Mouse (Mus musculus): ENCODE data around the gene Ism1. TPM values are rescaled to one million over a fixed set of nuclear protein-coding genes. Genes with fewer than 3 reads are reported as not detected.

Ism1 gene
- polyA plus RNA-seq, 1 experiment from 2014 or later = 0.41 TPM

DNA sequence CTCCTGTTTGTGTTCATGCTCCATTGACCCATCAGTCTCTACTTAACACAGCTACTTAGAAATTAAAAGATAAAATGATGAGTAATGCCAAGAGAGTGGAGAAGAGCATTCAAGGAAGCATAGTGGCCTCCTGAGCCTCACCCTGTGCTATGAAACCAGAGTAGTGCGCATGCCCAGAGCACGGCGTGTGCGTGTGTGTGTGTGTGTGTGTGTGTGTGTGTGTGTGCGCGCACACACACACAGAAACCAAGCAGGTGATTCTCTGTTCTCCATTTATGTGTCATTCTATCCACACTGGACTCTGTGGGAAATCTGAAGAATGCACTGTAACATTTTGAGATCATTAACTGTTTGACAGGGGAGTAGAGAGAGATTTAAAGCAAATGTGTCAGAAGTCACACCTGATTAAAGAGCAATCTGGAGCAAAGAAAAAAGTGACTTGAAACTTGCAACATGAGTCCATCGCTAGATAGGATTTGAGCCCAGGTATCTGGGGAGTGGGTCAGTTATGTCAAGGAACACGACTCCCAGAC, 105.4 kb downstream of the Ism1 start:
- Histone ChIP-seq H3K4me3 (no peak overlapping the region), H3K4me2 (no peak overlapping the region), H3K27me3 (replicated peaks) (no peaks in the 10 kb centered on the region), H3K27ac (no peak overlapping the region), H3K4me1 (no peaks in the 10 kb centered on the region), H3K9ac (no peak overlapping the region), H3K36me3 (replicated peaks) (no peaks in the 10 kb centered on the region), H3K9me3 (no peaks in the 10 kb centered on the region)
- 94% methylated on average over 8 of the region's 8 CpGs for WGBS
- ATAC-seq (replicated peaks) = no peak

DNA sequence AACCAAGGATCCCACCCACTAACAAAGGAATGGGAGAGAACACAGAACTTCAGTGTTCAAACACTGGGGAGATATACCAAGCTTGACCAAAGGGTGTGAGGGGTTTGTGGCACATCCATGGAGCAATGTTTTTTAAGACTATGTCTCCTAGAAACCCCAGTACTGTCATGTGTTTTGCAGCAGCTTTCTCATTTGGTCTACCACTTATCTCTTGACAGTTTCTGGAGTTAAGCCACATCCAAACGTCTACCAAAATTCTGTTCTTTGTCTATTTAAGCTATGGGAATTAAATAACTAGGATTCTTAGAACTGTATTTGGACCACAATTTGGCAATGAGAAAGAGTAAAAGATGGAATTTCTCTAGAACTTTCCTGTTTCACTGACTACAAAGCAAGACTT, 106.5 kb downstream of the Ism1 start:
- Histone ChIP-seq H3K36me3 (replicated peaks) (no peaks in the 10 kb centered on the region), H3K9ac (no peak overlapping the region), H3K9me3 (no peaks in the 10 kb centered on the region), H3K4me1 (no peaks in the 10 kb centered on the region), H3K4me3 (no peak overlapping the region), H3K27ac (no peak overlapping the region), H3K27me3 (replicated peaks) (no peaks in the 10 kb centered on the region), H3K4me2 (no peak overlapping the region)
- ATAC-seq (replicated peaks) = no peak
- 74% methylated on average over 1 of the region's 1 CpGs for WGBS

DNA sequence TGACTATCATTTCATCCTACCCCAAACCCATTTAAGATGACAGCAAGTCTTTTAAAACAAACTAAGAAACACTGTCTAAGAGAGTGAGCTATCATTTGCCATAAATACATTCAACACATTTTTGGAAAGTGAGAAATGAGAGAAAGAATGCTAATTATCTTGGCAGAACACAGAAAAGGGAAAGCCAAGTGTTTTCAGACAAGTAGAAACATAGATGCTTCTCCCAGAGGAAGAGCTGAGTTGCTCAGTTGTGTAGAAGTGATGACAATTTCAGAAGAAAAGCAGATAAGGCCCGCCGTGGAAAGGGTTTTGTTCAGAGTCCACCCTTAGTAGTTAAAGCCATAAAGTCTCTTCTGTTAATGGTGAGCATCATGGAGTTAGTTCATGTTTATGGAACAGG, 107.0 kb downstream of the Ism1 start:
- no peak for ATAC-seq (replicated peaks)

DNA sequence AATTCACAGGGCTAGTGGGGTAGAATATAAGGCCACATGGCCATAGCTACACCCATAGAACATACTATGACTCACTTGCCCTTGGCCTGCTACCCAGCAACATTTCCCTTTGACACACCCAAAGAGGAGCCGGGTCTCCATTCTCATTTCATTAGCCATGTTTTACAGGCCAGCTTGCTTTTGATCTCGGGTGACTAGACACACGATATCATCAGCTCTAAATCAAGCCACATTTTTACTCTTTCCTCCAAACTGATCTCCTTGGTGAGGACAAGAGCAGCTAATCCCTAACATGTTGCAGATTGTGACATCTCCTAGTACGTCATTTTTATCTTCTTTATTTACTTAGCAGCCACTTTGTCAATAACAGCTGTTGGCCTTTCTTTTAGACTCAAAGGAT, 110.7 kb downstream of the Ism1 start:
- no peak for ATAC-seq (replicated peaks)
- WGBS = 82% methylated on average over 4 of the region's 4 CpGs
- Histone ChIP-seq H3K27ac (no peak overlapping the region), H3K4me2 (no peak overlapping the region), H3K4me1 (no peaks in the 10 kb centered on the region), H3K36me3 (replicated peaks) (no peaks in the 10 kb centered on the region), H3K9me3 (no peaks in the 10 kb centered on the region), H3K27me3 (replicated peaks) (no peaks in the 10 kb centered on the region), H3K9ac (no peak overlapping the region), H3K4me3 (no peak overlapping the region)

More for the DNA sequence above, 107.0 kb downstream of the Ism1 start:
- Histone ChIP-seq H3K27me3 (replicated peaks) (no peaks in the 10 kb centered on the region), H3K9ac (no peak overlapping the region), H3K4me2 (no peak overlapping the region), H3K4me1 (no peaks in the 10 kb centered on the region), H3K36me3 (replicated peaks) (no peaks in the 10 kb centered on the region), H3K27ac (no peak overlapping the region), H3K4me3 (no peak overlapping the region), H3K9me3 (no peaks in the 10 kb centered on the region)
- WGBS = 88% methylated on average over 2 of the region's 2 CpGs

GRCm38 (mm10) chr2:139792345-139793120, 114.6 kb downstream of the Ism1 start:
- H3K4me3 ChIP-seq = no peak overlapping the region
- H3K9me3 ChIP-seq = no peaks in the 10 kb centered on the region
- ATAC-seq (replicated peaks) = no peak
- H3K4me1 ChIP-seq = no peaks in the 10 kb centered on the region
- H3K36me3 ChIP-seq (replicated peaks) = no peaks in the 10 kb centered on the region
- 86% methylated on average over 9 of the region's 9 CpGs for WGBS
- no peak overlapping the region for H3K27ac ChIP-seq
- no peaks in the 10 kb centered on the region for H3K27me3 ChIP-seq (replicated peaks)
- H3K9ac ChIP-seq = no peak overlapping the region
- no peak overlapping the region for H3K4me2 ChIP-seq

DNA sequence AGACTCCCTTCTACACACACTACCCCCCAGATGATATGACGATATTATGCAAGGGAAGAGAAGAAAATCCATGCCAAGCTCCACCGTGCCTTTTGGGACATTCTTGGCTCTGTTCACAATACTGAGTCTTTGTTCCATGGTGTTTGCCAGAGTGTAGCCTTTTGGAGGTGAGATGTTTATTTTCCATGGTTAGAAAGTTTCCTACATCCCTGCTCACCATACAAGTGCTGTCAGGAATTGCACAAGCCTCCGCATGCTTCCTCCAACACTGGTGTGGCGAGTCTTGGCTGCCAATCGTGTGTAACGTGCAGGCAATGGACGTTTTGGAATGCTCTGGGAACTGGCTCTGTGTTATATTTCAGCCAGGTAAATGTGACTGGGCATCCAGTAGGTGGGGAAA, 126.1 kb downstream of the Ism1 start:
- Histone ChIP-seq H3K27ac (no peak overlapping the region), H3K9ac (no peak overlapping the region), H3K9me3 (no peaks in the 10 kb centered on the region), H3K4me1 (no peaks in the 10 kb centered on the region), H3K4me2 (no peak overlapping the region), H3K4me3 (no peak overlapping the region), H3K36me3 (replicated peaks) (no peaks in the 10 kb centered on the region), H3K27me3 (replicated peaks) (no peaks in the 10 kb centered on the region)
- no peak for ATAC-seq (replicated peaks)
- 86% methylated on average over 7 of the region's 7 CpGs for WGBS

DNA sequence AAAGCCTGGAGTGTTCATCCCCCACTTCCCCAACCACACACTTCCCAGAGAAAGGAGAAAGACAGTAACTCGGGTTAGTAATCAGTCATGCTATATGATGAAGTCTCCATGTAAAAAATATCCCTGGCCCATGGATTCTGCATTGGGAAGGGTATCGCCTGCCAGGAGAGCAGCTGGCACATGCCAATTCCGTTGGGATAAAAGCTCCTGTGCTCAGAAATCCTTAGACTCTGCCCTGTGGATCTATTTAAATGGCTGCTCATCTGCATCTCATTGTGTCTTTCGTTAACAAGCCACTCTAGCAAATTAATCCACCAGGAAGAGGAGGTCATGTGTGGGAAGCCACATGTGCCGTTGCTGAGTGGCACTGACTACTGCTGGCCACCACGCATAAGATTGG, 129.9 kb downstream of the Ism1 start:
- WGBS = 76% methylated on average over 6 of the region's 6 CpGs
- no peaks in the 10 kb centered on the region for H3K27me3 ChIP-seq (replicated peaks)
- H3K9ac ChIP-seq = no peak overlapping the region
- ATAC-seq (replicated peaks) = no peak
- H3K4me3 ChIP-seq = no peak overlapping the region
- H3K9me3 ChIP-seq = no peaks in the 10 kb centered on the region
- H3K27ac ChIP-seq = no peak overlapping the region
- no peak overlapping the region for H3K4me2 ChIP-seq
- H3K4me1 ChIP-seq = no peaks in the 10 kb centered on the region
- H3K36me3 ChIP-seq (replicated peaks) = no peaks in the 10 kb centered on the region

Other genes starting within 250 kb of the Ism1 start
- 0.10 TPM in 1 of 2 replicates, not detected in the other for gene Sptlc3, start 184.3 kb upstream of the Ism1 start, polyA plus RNA-seq (2015; fragmentation: Nextera tagmentation; extraction: Ambion mirVana)